Mouse (Mus musculus): ENCODE data around the gene Cyb5b. TPM values are rescaled to one million over a fixed set of nuclear protein-coding genes. Genes with fewer than 3 reads are reported as not detected.

The Cyb5b gene
- total and polyA plus RNA-seq, 2 experiments from 2014 or later, result 44.7 to 60.0 TPM

DNA sequence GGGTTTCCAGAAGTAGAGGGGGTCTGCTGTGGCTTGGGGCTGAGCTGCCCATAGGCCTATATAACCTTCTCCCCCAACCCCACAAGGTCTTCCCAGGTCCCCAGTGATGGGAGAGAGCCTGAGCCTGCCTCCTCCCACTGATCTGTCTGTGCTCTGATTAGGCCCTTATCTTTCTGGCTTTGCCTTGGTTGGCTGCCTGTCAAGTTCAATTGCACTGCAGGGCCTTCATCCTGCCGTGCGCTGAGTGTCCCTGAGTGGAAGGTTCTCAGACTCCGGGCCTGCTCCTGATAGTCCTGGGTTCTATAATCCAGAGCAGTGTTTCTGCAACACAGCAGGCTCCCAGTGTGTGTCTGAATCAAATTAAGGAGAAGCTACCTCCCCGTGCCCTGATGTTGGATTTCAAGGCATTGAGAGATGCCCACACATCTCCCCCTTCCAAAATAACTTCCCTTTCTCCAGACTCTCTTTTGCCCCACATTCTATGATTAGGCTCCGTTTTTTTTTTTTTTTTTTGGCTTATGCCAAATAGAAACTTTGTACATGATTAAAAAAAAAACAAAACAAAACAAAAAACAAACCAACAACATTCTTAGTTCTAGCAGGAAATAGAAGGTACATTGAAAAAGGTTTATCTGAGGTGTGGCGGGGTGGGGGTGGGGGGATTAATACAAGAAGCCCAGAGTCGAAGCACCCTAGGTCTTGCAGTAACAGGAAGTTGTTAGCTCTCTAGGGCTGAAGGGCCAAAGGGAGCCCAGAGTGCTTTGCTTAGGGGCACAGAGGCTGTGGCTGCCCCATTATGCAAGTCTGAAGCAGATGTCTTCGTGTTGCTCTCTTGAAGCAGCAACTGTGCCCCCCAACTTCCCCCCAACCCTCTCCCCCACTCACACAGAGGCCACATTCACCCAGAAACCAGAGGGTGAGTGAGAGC lies 71.7 kb downstream of the Cyb5b start:
- Histone ChIP-seq H3K4me2 (ENCODE audit: low read depth, low read length) (no peak overlapping the region), H3K27me3 (ENCODE audit: control insufficient read depth, insufficient read depth, low read length) (no peaks in the 10 kb centered on the region), H3K36me3 (replicated peaks; ENCODE audit: control insufficient read depth, insufficient read depth, low read length) (no peaks in the 10 kb centered on the region), H3K4me3 (ENCODE audit: low read depth, low read length) (no peak overlapping the region), H3K9me3 (replicated peaks; ENCODE audit: control insufficient read depth, low read length) (no peaks in the 10 kb centered on the region), H3K4me1 (ENCODE audit: control insufficient read depth, insufficient read depth) (peaks cover 17% of the 10 kb centered on the region), H3K9ac (replicated peaks; ENCODE audit: low read depth, low read length) (peak overlapping the region; percentile 32; the same call in 1 of the 2 replicates), H3K27ac (ENCODE audit: low read depth) (peak overlapping the region; percentile 55)
- no peak for TF ChIP-seq CTCF (IDR thresholded peaks at IDR 0.05; ENCODE audit: low read depth)
- no peak for TF ChIP-seq EP300 (IDR thresholded peaks at IDR 0.05; ENCODE audit: low read depth)
- 31% methylated on average over 8 of the region's 8 CpGs for WGBS
- DNase-seq (ENCODE audit: low spot score) (peak; percentile 43), ATAC-seq (ENCODE audit: insufficient read depth, low read depth) (peak; percentile 70)

DNA sequence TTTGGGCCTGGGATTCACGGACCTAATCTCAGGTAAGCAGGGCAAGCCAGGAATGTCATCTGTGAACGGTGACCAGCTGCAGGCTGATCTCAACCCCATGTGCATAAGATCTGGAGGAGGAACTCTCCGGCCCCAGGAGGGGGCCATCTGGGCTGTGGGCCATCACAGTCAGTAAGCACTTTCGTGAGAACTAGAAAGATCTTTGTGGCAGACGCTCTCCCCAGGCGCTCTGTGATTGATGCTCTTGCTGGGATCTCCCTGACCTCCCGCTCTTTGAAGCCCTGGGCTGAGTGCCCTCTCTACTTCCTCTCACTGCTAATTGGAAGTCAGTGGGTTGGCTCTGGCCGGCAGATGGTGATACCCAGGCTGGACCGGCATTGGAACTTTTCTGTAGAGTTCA lies 75.7 kb downstream of the Cyb5b start:
- Histone ChIP-seq H3K9me3 (replicated peaks; ENCODE audit: control insufficient read depth, low read length) (no peaks in the 10 kb centered on the region), H3K4me3 (ENCODE audit: low read depth, low read length) (no peak overlapping the region), H3K36me3 (replicated peaks; ENCODE audit: control insufficient read depth, insufficient read depth, low read length) (no peaks in the 10 kb centered on the region), H3K4me1 (ENCODE audit: control insufficient read depth, insufficient read depth) (peaks cover 17% of the 10 kb centered on the region), H3K27me3 (ENCODE audit: control insufficient read depth, insufficient read depth, low read length) (no peaks in the 10 kb centered on the region), H3K27ac (ENCODE audit: low read depth) (no peak overlapping the region), H3K4me2 (ENCODE audit: low read depth, low read length) (no peak overlapping the region), H3K9ac (replicated peaks; ENCODE audit: low read depth, low read length) (no peak overlapping the region)
- no peak for ATAC-seq (ENCODE audit: insufficient read depth, low read depth)
- no peak for TF ChIP-seq EP300 (IDR thresholded peaks at IDR 0.05; ENCODE audit: low read depth)
- no peak for TF ChIP-seq CTCF (IDR thresholded peaks at IDR 0.05; ENCODE audit: low read depth)
- DNase-seq (ENCODE audit: low spot score), result no peak
- 46% methylated on average over 9 of the region's 9 CpGs for WGBS

DNA sequence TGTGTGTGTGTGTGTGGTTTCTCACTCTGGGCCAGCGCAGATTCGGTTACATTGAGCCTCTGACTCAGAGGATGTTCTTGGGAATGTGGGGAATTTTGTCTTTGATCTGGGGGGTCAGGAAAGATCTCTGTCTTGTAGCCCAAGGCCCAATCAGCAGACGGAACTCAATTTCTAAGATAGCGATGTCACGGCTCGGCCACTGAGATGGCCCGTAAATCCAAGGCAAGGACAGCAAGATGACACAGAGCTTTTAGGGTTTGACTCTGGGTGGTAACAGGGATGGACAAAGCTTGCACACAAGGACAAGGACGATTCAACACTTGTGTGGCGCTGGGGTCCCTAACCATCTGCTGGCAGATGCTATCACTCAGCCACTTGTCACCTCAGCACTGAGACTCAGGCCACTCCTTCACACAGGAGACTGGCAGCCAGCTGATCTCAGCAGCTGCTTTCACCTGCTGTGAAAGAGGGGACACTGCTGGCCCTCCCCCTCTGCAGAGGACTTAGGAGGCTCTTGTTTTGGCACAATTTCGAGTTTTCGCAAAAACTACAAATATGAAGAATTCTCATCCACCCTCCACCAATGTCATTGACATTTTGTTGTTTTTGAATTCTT lies 76.7 kb downstream of the Cyb5b start:
- Histone ChIP-seq H3K4me2 (ENCODE audit: low read depth, low read length) (no peak overlapping the region), H3K4me3 (ENCODE audit: low read depth, low read length) (no peak overlapping the region), H3K27me3 (ENCODE audit: control insufficient read depth, insufficient read depth, low read length) (no peaks in the 10 kb centered on the region), H3K36me3 (replicated peaks; ENCODE audit: control insufficient read depth, insufficient read depth, low read length) (no peaks in the 10 kb centered on the region), H3K27ac (ENCODE audit: low read depth) (no peak overlapping the region), H3K4me1 (ENCODE audit: control insufficient read depth, insufficient read depth) (peaks cover 13% of the 10 kb centered on the region), H3K9me3 (replicated peaks; ENCODE audit: control insufficient read depth, low read length) (no peaks in the 10 kb centered on the region), H3K9ac (replicated peaks; ENCODE audit: low read depth, low read length) (no peak overlapping the region)
- TF ChIP-seq CTCF (IDR thresholded peaks at IDR 0.05; ENCODE audit: low read depth) (no peak), EP300 (IDR thresholded peaks at IDR 0.05; ENCODE audit: low read depth) (no peak)
- ATAC-seq (ENCODE audit: insufficient read depth, low read depth), result no peak
- DNase-seq (ENCODE audit: low spot score), result no peak
- 52% methylated on average over 11 of the region's 11 CpGs for WGBS

DNA sequence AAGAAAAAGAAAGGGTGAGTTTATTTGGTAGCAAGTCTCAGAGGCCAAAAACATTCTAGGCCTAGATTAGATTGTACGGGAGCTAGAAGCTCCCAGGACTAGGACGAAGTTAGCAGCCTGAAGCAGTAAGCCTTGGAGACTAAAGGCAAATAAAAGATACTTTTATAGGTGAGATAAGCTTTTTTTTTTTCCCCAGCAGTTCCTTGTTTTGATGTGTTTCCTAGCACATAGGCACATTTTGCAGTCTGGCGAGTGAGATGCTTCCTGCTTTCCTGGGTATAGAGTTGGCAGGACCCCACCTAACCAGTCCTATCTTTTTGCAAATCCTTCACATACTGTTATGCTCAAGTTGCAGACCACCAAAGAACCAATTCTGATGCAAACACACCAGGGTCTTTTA lies 82.8 kb downstream of the Cyb5b start:
- H3K4me2 ChIP-seq (ENCODE audit: low read depth, low read length), result no peak overlapping the region
- H3K36me3 ChIP-seq (replicated peaks; ENCODE audit: control insufficient read depth, insufficient read depth, low read length), result no peaks in the 10 kb centered on the region
- no peaks in the 10 kb centered on the region for H3K4me1 ChIP-seq (ENCODE audit: control insufficient read depth, insufficient read depth)
- ATAC-seq (ENCODE audit: insufficient read depth, low read depth) (no peak), DNase-seq (ENCODE audit: low spot score) (no peak)
- WGBS, result 74% methylated on average over 3 of the region's 3 CpGs
- no peak overlapping the region for H3K4me3 ChIP-seq (ENCODE audit: low read depth, low read length)
- TF ChIP-seq CTCF (IDR thresholded peaks at IDR 0.05; ENCODE audit: low read depth) (no peak), EP300 (IDR thresholded peaks at IDR 0.05; ENCODE audit: low read depth) (no peak)
- H3K27ac ChIP-seq (ENCODE audit: low read depth), result no peak overlapping the region
- no peaks in the 10 kb centered on the region for H3K9me3 ChIP-seq (replicated peaks; ENCODE audit: control insufficient read depth, low read length)
- no peak overlapping the region for H3K9ac ChIP-seq (replicated peaks; ENCODE audit: low read depth, low read length)
- no peaks in the 10 kb centered on the region for H3K27me3 ChIP-seq (ENCODE audit: control insufficient read depth, insufficient read depth, low read length)

DNA sequence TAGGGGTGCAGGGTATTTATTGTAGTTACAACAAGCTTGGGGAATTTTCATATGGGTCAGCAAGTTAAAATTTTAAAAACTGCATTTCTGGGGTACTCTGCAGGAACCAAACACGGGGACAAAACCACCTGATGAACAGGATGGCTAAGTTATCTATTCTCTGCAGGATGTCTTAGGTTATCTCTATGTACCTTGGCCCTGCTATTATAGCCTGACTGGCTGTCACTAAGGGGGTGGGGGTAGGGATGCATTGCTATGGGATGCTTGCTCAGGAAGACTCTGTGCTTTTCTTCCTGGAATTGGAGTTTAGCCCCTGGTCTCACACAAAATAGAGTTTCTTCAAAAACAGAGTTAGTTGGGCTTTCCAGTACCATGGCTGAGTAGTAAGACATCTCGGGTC lies 83.3 kb downstream of the Cyb5b start:
- TF ChIP-seq CTCF (IDR thresholded peaks at IDR 0.05; ENCODE audit: low read depth) (no peak), EP300 (IDR thresholded peaks at IDR 0.05; ENCODE audit: low read depth) (no peak)
- H3K4me2 ChIP-seq (ENCODE audit: low read depth, low read length), result no peak overlapping the region
- no peak overlapping the region for H3K9ac ChIP-seq (replicated peaks; ENCODE audit: low read depth, low read length)
- WGBS, result 64% methylated on average over 2 of the region's 2 CpGs
- H3K4me3 ChIP-seq (ENCODE audit: low read depth, low read length), result no peak overlapping the region
- no peak for DNase-seq (ENCODE audit: low spot score)
- no peaks in the 10 kb centered on the region for H3K4me1 ChIP-seq (ENCODE audit: control insufficient read depth, insufficient read depth)
- no peaks in the 10 kb centered on the region for H3K36me3 ChIP-seq (replicated peaks; ENCODE audit: control insufficient read depth, insufficient read depth, low read length)
- ATAC-seq (ENCODE audit: insufficient read depth, low read depth), result no peak
- H3K27me3 ChIP-seq (ENCODE audit: control insufficient read depth, insufficient read depth, low read length), result no peaks in the 10 kb centered on the region
- no peaks in the 10 kb centered on the region for H3K9me3 ChIP-seq (replicated peaks; ENCODE audit: control insufficient read depth, low read length)
- H3K27ac ChIP-seq (ENCODE audit: low read depth), result no peak overlapping the region

Other genes starting within 250 kb of the Cyb5b start
- 19.2 and 21.2 TPM in 2 replicates for gene Sntb2, start 214.9 kb upstream of the Cyb5b start, total RNA-seq (2014; rRNA removed; ENCODE audit: low replicate concordance)
- 8.5 and 9.5 TPM in 2 replicates for gene Sntb2, start 214.9 kb upstream of the Cyb5b start, polyA plus RNA-seq (2015; fragmentation: Nextera tagmentation; extraction: Ambion mirVana)
- gene Vps4a, start 119.4 kb upstream of the Cyb5b start, total RNA-seq (2014; rRNA removed; ENCODE audit: low replicate concordance), result 33.9 and 45.5 TPM in 2 replicates
- gene Vps4a, start 119.4 kb upstream of the Cyb5b start, polyA plus RNA-seq (2015; fragmentation: Nextera tagmentation; extraction: Ambion mirVana), result 56.7 and 57.1 TPM in 2 replicates
- 90.4 and 94.8 TPM in 2 replicates for gene Pdf, start 102.0 kb upstream of the Cyb5b start, total RNA-seq (2014; rRNA removed; ENCODE audit: low replicate concordance)
- gene Pdf, start 102.0 kb upstream of the Cyb5b start, polyA plus RNA-seq (2015; fragmentation: Nextera tagmentation; extraction: Ambion mirVana), result 55.9 and 59.7 TPM in 2 replicates
- gene Cog8, start 94.0 kb upstream of the Cyb5b start, total RNA-seq (2014; rRNA removed; ENCODE audit: low replicate concordance), result 35.2 and 39.3 TPM in 2 replicates
- 21.7 and 22.0 TPM in 2 replicates for gene Cog8, start 94.0 kb upstream of the Cyb5b start, polyA plus RNA-seq (2015; fragmentation: Nextera tagmentation; extraction: Ambion mirVana)
- 13.4 and 14.0 TPM in 2 replicates for gene Nip7, start 93.8 kb upstream of the Cyb5b start, total RNA-seq (2014; rRNA removed; ENCODE audit: low replicate concordance)
- gene Nip7, start 93.8 kb upstream of the Cyb5b start, polyA plus RNA-seq (2015; fragmentation: Nextera tagmentation; extraction: Ambion mirVana), result 33.0 and 34.3 TPM in 2 replicates
- not detected in 2 replicates for gene Tmed6, start 85.0 kb upstream of the Cyb5b start, total RNA-seq (2014; rRNA removed; ENCODE audit: low replicate concordance)
- gene Tmed6, start 85.0 kb upstream of the Cyb5b start, polyA plus RNA-seq (2015; fragmentation: Nextera tagmentation; extraction: Ambion mirVana), result not detected in 2 replicates
- gene Terf2, start 54.1 kb upstream of the Cyb5b start, total RNA-seq (2014; rRNA removed; ENCODE audit: low replicate concordance), result 8.2 and 10.8 TPM in 2 replicates
- 7.3 and 8.5 TPM in 2 replicates for gene Terf2, start 54.1 kb upstream of the Cyb5b start, polyA plus RNA-seq (2015; fragmentation: Nextera tagmentation; extraction: Ambion mirVana)
- gene Nfat5, start 142.8 kb downstream of the Cyb5b start, total RNA-seq (2014; rRNA removed; ENCODE audit: low replicate concordance), result 29.6 and 30.2 TPM in 2 replicates
- gene Nfat5, start 142.8 kb downstream of the Cyb5b start, polyA plus RNA-seq (2015; fragmentation: Nextera tagmentation; extraction: Ambion mirVana), result 5.7 and 6.4 TPM in 2 replicates

All from heart, postnatal 0 days (tissue).